Mouse (Mus musculus) MEL-GATA-1-ER (cell line): ENCODE results near the gene Corin.

Experiments
- DNase-seq: peaks from one replicate; pipeline ENCODE4 v3.0.0-alpha.2; 2012; ENCODE audit warnings: low read depth; ENCODE audit errors: extremely low read depth

The Corin gene

DNA sequence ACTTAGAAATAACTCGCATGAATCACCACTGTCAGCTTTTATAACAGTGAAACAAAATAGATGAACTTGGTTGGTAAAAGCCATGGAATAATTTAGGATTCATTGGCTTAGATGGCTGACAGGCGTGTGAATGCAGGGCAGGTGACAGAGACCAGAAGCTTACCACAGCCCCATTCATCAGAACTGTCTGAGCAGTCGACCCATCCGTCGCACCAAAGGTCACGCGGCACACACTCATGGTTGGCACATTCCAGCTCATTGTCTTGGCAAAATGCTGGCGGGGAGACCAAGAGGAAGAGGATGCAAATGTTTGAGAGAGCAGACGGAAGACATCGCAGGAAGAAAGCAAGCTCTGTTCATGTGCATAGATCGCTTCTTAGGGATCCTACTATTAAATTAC, 173.6 kb downstream of the Corin start:
- DNase-seq: no peak

- no peak for DNase-seq
Measured at GRCm38 (mm10) chr5:72329453-72329852, 174.8 kb downstream of the Corin start.

DNA sequence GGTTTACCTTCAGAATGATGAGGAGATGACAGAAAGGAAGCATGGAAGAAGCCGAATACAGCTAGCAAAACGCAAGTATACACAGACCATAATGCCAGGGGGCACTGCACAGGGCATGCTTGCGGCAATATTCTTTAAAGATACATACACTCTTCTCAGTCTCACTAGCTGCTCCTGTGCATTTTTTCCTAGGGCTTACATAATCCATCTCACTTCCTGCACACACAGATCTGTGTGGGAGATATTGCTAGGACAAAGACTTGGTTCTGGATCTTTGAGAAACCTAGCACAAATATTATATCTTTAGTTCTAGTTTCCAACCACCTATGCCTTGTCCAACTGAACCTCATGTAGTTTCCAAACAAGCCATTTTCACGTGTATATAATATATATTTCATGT, 189.0 kb downstream of the Corin start:
- no peak for DNase-seq

GRCm38 (mm10) chr5:72298418-72299104, 205.7 kb downstream of the Corin start:
- no peak for DNase-seq

DNA sequence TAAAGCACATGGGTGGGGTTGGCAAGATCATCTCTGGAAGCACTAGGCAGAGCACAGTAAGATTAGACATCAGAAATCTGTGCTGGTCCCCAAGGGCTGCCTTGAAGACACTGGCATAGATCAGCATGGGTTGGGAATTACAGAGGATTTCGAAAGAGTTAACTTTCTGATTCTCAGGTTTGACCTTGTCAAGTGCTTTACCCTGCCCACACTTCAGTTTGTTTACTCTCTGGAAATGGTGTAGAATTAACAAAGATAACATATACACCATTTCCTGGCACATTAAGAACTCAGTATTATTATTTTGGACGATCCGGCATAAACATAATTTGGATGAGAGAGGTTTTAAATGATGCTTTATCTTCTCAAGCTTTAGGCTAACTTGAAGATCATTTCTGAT, 219.2 kb downstream of the Corin start:
- no peak for DNase-seq

DNA sequence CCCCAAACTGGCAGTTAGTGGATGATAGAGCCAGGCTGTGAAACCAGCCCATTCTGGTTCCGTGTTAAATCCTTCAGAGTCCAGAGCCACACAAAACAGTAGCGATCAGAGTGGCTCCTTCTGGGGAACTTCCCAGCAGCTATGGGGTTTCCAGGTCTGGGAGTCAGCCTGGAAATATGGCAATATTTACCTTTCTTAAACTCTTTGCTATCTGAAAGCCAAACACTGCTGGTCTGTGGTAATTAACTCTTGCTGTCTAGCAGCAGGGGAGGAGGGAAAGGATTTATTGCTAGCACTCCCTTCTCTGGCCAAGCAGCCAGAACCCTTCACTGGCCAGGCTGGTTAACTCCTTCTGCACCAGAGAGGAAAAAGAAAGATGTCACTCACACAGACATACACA, 221.4 kb downstream of the Corin start:
- DNase-seq: no peak

GRCm38 (mm10) chr5:72269652-72270051, 234.6 kb downstream of the Corin start:
- peak; percentile 64 for DNase-seq

DNA sequence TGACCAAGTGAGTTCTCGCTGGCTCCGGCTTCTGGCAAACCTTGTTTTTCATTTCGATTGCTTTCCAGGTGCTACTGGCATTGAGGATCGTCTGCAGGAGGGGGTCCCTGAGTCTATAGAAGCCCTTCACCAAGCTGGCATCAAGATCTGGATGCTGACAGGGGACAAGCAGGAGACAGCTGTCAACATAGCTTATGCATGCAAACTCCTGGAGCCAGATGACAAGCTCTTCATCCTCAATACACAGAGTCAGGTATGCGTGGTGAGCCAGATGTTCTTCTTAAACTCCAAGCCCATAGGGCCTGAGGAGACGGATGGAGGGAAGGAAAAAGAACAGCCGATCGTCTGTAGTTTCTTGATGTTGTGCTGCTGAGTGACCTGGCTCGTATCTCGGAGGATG, 235.1 kb downstream of the Corin start:
- no peak for DNase-seq

GRCm38 (mm10) chr5:72266955-72267535, 237.2 kb downstream of the Corin start:
- DNase-seq: no peak

GRCm38 (mm10) chr5:72264195-72264751, 240.0 kb downstream of the Corin start:
- no peak for DNase-seq

DNA sequence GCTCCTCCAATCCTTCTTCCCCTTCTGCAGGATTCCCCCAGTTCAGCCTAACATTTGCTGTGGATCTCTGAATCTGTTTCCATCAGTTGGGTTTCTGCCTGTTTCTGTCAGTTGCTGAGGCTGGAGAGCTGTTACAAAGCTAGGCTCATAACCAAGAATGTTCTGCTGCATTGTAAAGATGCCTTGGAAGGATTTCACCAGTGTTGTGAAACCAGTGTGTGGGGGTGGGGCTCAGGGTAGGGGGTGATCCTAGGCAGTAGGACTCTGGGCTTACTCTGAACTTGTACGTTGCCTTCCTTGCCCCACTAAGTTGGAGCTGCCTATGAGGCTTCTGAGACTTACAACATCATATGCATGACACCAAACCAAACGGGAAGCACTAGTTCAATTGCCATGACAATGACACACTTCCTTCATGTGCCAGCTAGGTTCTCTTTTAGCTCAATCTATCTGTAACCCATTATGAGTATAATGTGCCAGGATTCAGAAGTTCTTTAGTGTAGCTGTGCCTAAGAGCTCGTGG, 242.4 kb downstream of the Corin start:
- no peak for DNase-seq

GRCm38 (mm10) chr5:72259298-72259621, 245.0 kb downstream of the Corin start:
- DNase-seq: peak; percentile 11

DNA sequence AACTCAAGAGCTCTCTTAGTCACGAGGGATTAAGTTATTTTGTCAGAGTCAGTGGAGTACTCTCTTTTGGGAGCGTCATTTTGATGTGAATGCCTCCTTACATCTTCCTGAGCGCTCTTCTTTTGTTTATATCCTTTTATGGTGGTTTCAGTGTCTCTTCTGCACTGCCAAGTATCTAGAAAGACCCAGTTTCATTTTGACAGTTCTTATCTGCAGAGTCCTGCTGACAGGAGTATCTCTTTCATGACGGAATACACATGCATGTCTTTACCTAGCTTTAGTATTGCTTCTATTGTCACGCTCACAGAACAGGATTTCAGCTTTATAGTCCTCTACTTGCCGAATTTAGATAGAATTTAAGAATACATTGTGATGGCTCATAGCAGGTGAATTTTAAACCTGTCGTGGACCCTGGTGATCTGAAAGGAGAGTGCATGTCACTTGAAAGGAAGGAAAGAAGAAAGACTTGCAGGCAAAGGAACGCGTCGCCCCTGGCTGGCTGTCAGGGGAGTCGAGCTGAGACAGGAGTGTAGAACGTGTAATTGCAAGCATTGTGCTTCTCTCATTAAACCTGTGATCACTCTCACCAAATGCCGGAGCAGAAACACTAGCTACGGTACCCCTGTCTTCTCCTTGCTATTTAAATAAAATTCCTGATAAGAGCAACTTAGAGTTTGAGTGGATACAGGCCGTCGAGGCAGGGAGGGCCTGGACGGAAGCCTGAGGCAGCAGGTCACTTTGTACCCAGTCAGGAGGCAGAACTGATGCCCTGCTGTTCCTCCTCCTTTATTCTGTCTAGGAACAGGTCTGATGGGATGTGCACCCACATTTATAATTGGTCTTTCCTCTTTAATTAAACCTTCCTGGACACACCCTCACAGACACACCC, 245.6 kb downstream of the Corin start:
- DNase-seq: no peak

DNA sequence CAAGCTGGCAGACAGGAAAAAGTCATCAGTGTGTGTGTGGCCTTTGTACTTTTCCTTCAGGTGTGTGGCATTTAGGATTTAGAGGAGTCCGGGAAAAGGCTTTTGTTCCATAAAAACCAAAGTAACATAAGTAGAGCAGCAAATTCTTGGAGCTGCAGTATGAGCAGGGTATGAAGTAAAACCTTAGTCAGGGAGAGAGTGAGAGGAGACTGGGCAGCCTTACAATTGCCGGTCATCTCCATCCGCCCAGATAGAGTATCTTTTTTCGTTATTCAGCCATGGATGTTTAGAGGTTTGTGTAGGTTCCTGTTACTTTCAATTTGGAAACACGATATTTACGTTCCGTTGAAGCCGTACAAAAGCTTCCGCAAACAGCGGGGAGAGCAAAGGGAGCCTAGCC, 247.2 kb downstream of the Corin start:
- no peak for DNase-seq

DNA sequence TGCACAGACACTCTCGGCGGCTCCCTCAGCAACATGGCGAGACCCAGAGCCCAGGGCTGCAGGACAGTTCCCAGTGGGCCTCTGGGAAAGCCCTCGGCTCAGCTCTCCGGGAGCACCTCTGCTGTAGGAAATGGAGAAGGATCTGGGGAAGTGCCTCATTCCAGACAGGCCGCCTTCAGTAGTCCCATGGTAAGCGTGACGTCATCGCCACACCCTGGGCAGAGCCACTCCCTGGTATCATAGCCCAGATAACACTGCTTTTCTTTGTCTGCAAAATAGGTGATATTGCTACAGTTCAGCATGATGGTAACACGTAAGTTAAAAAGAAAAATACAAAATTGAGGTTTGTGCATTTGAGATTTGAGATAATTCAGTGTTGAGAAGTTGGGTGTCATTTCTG, 249.3 kb downstream of the Corin start:
- no peak for DNase-seq

DNA sequence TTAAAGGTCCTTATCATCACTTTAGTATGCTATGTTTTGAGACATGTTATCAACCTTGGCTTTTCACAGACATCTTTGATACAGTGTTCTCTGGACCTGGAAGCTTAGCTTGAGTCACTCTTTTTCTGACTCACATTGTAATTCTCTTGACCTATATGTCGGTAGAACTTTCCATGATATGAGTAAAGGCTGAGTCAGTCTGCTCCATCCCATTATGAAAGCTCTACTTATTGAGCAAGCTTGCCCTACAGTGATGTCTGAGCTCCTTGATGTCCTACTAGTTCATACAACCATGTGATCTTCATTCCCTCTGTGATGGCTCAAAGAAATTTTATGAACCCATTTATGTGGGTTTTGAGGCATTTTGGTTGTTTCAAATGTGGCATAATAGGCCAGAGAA, 254.1 kb downstream of the Corin start:
- DNase-seq: no peak
